Mouse (Mus musculus): Measurements from ENCODE around the gene Cdk19. TPM values are rescaled to one million over a fixed set of nuclear protein-coding genes. Genes with fewer than 3 reads are reported as not detected.
A peak's percentile ranks its signal among the peaks of the same experiment; 100 is the strongest.

Gene Cdk19
- polyA plus RNA-seq, 1 experiment: 31.0 TPM

- Histone ChIP-seq H3K36me3 (ENCODE audit: control insufficient read depth, insufficient read depth, low read length) (peaks cover 4% of the 10 kb centered on the region; the same call in 1 of the 2 replicates), H3K27ac (ENCODE audit: control insufficient read depth, insufficient read depth, low read length) (no peak overlapping the region), H3K27me3 (ENCODE audit: control insufficient read depth, insufficient read depth, low read length) (no peaks in the 10 kb centered on the region), H3K4me1 (replicated peaks; ENCODE audit: control insufficient read depth, insufficient read depth, low read length) (peaks cover under 1% of the 10 kb centered on the region), H3K4me3 (ENCODE audit: control insufficient read depth, insufficient read depth, low read length) (no peak overlapping the region)
- 94% methylated on average over 1 of the region's 1 CpGs for WGBS
- TF ChIP-seq POLR2A (IDR thresholded peaks at IDR 0.05; ENCODE audit: control insufficient read depth, extremely low read depth, insufficient read depth, low read length, poor library complexity) (no peak), CTCF (IDR thresholded peaks at IDR 0.05; ENCODE audit: borderline replicate concordance, control insufficient read depth, extremely low read depth, insufficient read depth, low read length, poor library complexity) (no peak)
- DNase-seq: no peak
These were observed 102.7 kb downstream of the Cdk19 start for GRCm38 (mm10) chr10:40442076-40442475.

- H3K27me3 ChIP-seq (ENCODE audit: control insufficient read depth, insufficient read depth, low read length): no peaks in the 10 kb centered on the region
- H3K4me3 ChIP-seq (ENCODE audit: control insufficient read depth, insufficient read depth, low read length): no peak overlapping the region
- no peak overlapping the region for H3K27ac ChIP-seq (ENCODE audit: control insufficient read depth, insufficient read depth, low read length)
- peaks cover 3% of the 10 kb centered on the region; the same call in 1 of the 2 replicates for H3K36me3 ChIP-seq (ENCODE audit: control insufficient read depth, insufficient read depth, low read length)
- TF ChIP-seq POLR2A (IDR thresholded peaks at IDR 0.05; ENCODE audit: control insufficient read depth, extremely low read depth, insufficient read depth, low read length, poor library complexity) (no peak), CTCF (IDR thresholded peaks at IDR 0.05; ENCODE audit: borderline replicate concordance, control insufficient read depth, extremely low read depth, insufficient read depth, low read length, poor library complexity) (no peak)
- peaks cover 9% of the 10 kb centered on the region for H3K4me1 ChIP-seq (replicated peaks; ENCODE audit: control insufficient read depth, insufficient read depth, low read length)
- 95% methylated on average over 7 of the region's 7 CpGs for WGBS
- DNase-seq: no peak
These were observed 104.0 kb downstream of the Cdk19 start for GRCm38 (mm10) chr10:40443371-40443770.

- 85% methylated on average over 6 of the region's 6 CpGs for WGBS
- no peaks in the 10 kb centered on the region for H3K36me3 ChIP-seq (ENCODE audit: control insufficient read depth, insufficient read depth, low read length)
These were observed 104.5 kb downstream of the Cdk19 start for GRCm38 (mm10) chr10:40443806-40444357.

GRCm38 (mm10) chr10:40444586-40444985, 105.2 kb downstream of the Cdk19 start:
- WGBS: 70% methylated on average over 4 of the region's 4 CpGs
- no peak overlapping the region for H3K27ac ChIP-seq (ENCODE audit: control insufficient read depth, insufficient read depth, low read length)
- H3K27me3 ChIP-seq (ENCODE audit: control insufficient read depth, insufficient read depth, low read length): no peaks in the 10 kb centered on the region
- H3K4me1 ChIP-seq (replicated peaks; ENCODE audit: control insufficient read depth, insufficient read depth, low read length): peaks cover 12% of the 10 kb centered on the region
- no peak overlapping the region for H3K4me3 ChIP-seq (ENCODE audit: control insufficient read depth, insufficient read depth, low read length)
- H3K36me3 ChIP-seq (ENCODE audit: control insufficient read depth, insufficient read depth, low read length): no peaks in the 10 kb centered on the region
- DNase-seq: no peak
- TF ChIP-seq CTCF (IDR thresholded peaks at IDR 0.05; ENCODE audit: borderline replicate concordance, control insufficient read depth, extremely low read depth, insufficient read depth, low read length, poor library complexity) (no peak), POLR2A (IDR thresholded peaks at IDR 0.05; ENCODE audit: control insufficient read depth, extremely low read depth, insufficient read depth, low read length, poor library complexity) (no peak)

More at GRCm38 (mm10) chr10:40443806-40444357, 104.5 kb downstream of the Cdk19 start:
- no peak overlapping the region for H3K27ac ChIP-seq (ENCODE audit: control insufficient read depth, insufficient read depth, low read length)
- no peak for DNase-seq
- H3K4me1 ChIP-seq (replicated peaks; ENCODE audit: control insufficient read depth, insufficient read depth, low read length): peaks cover 11% of the 10 kb centered on the region
- no peak for TF ChIP-seq POLR2A (IDR thresholded peaks at IDR 0.05; ENCODE audit: control insufficient read depth, extremely low read depth, insufficient read depth, low read length, poor library complexity)
- no peaks in the 10 kb centered on the region for H3K27me3 ChIP-seq (ENCODE audit: control insufficient read depth, insufficient read depth, low read length)
- no peak overlapping the region for H3K4me3 ChIP-seq (ENCODE audit: control insufficient read depth, insufficient read depth, low read length)

- H3K27ac ChIP-seq (ENCODE audit: control insufficient read depth, insufficient read depth, low read length): no peak overlapping the region
- WGBS: 86% methylated on average over 3 of the region's 3 CpGs
These were observed 106.8 kb downstream of the Cdk19 start for GRCm38 (mm10) chr10:40446088-40446604.

GRCm38 (mm10) chr10:40446630-40447029, 107.3 kb downstream of the Cdk19 start:
- no peak overlapping the region for H3K4me3 ChIP-seq (ENCODE audit: control insufficient read depth, insufficient read depth, low read length)
- WGBS: 31% methylated on average over 3 of the region's 3 CpGs
- H3K27me3 ChIP-seq (ENCODE audit: control insufficient read depth, insufficient read depth, low read length): no peaks in the 10 kb centered on the region
- H3K36me3 ChIP-seq (ENCODE audit: control insufficient read depth, insufficient read depth, low read length): no peaks in the 10 kb centered on the region
- DNase-seq: no peak
- H3K4me1 ChIP-seq (replicated peaks; ENCODE audit: control insufficient read depth, insufficient read depth, low read length): peaks cover 19% of the 10 kb centered on the region
- H3K27ac ChIP-seq (ENCODE audit: control insufficient read depth, insufficient read depth, low read length): no peak overlapping the region
- TF ChIP-seq CTCF (IDR thresholded peaks at IDR 0.05; ENCODE audit: borderline replicate concordance, control insufficient read depth, extremely low read depth, insufficient read depth, low read length, poor library complexity) (no peak), POLR2A (IDR thresholded peaks at IDR 0.05; ENCODE audit: control insufficient read depth, extremely low read depth, insufficient read depth, low read length, poor library complexity) (no peak)

More at GRCm38 (mm10) chr10:40446088-40446604, 106.8 kb downstream of the Cdk19 start:
- no peak for DNase-seq
- no peak overlapping the region for H3K4me3 ChIP-seq (ENCODE audit: control insufficient read depth, insufficient read depth, low read length)
- TF ChIP-seq CTCF (IDR thresholded peaks at IDR 0.05; ENCODE audit: borderline replicate concordance, control insufficient read depth, extremely low read depth, insufficient read depth, low read length, poor library complexity): no peak
- no peaks in the 10 kb centered on the region for H3K36me3 ChIP-seq (ENCODE audit: control insufficient read depth, insufficient read depth, low read length)
- H3K4me1 ChIP-seq (replicated peaks; ENCODE audit: control insufficient read depth, insufficient read depth, low read length): peaks cover 15% of the 10 kb centered on the region
- no peaks in the 10 kb centered on the region for H3K27me3 ChIP-seq (ENCODE audit: control insufficient read depth, insufficient read depth, low read length)

- no peak for TF ChIP-seq POLR2A (IDR thresholded peaks at IDR 0.05; ENCODE audit: control insufficient read depth, extremely low read depth, insufficient read depth, low read length, poor library complexity)
- no peak for TF ChIP-seq CTCF (IDR thresholded peaks at IDR 0.05; ENCODE audit: borderline replicate concordance, control insufficient read depth, extremely low read depth, insufficient read depth, low read length, poor library complexity)
- no peaks in the 10 kb centered on the region for H3K36me3 ChIP-seq (ENCODE audit: control insufficient read depth, insufficient read depth, low read length)
- no peak overlapping the region for H3K4me3 ChIP-seq (ENCODE audit: control insufficient read depth, insufficient read depth, low read length)
- DNase-seq: no peak
- WGBS: 57% methylated on average over 3 of the region's 3 CpGs
- peak overlapping the region; percentile 52; the same call in 1 of the 2 replicates for H3K27ac ChIP-seq (ENCODE audit: control insufficient read depth, insufficient read depth, low read length)
- peaks cover 25% of the 10 kb centered on the region for H3K4me1 ChIP-seq (replicated peaks; ENCODE audit: control insufficient read depth, insufficient read depth, low read length)
- H3K27me3 ChIP-seq (ENCODE audit: control insufficient read depth, insufficient read depth, low read length): no peaks in the 10 kb centered on the region
These were observed 107.9 kb downstream of the Cdk19 start for GRCm38 (mm10) chr10:40447295-40447694.

Data from thymus, adult 2 months (tissue).